Mouse (Mus musculus) liver, postnatal 0 days (tissue): ENCODE results near the gene Alox5. TPM values are rescaled to one million over a fixed set of nuclear protein-coding genes. Genes with fewer than 3 reads are reported as not detected.

Experiments used
- ATAC-seq: fragments of 200-750 bp; cut with Nextera tagmentation; 2 replicates; pipeline ENCODE4 v1.8.0; 2017; ENCODE audit warnings: mild to moderate bottlenecking, moderate library complexity
- DNase-seq: peaks from one replicate; pipeline ENCODE4 v3.0.0-alpha.2; 2016
- H3K27ac ChIP-seq: fragments of 300-500 bp; sonication (generic); 2 replicates; pipeline ENCODE4 v1.5.1; 2014; ENCODE audit warnings: antibody characterized with exemption, moderate library complexity, mild to moderate bottlenecking, low read depth
- H3K27me3 ChIP-seq: fragments of 300-500 bp; sonication (generic); 2 replicates; pipeline ENCODE4 v1.6.1; 2014; ENCODE audit warnings: low read length, control low read depth, mixed read lengths; ENCODE audit not compliant: insufficient read depth
- H3K36me3 ChIP-seq: fragments of 300-500 bp; sonication (generic); replicated peaks from 2 replicates; pipeline ENCODE4 v1.6.1; 2014; ENCODE audit warnings: mild to moderate bottlenecking, control low read depth, low read length, moderate library complexity, mixed read lengths; ENCODE audit not compliant: insufficient read depth
- H3K4me1 ChIP-seq: fragments of 300-500 bp; sonication (generic); 2 replicates; pipeline ENCODE4 v1.6.1; 2014; ENCODE audit warnings: antibody characterized with exemption, mild to moderate bottlenecking, control low read depth; ENCODE audit not compliant: insufficient read depth
- H3K4me2 ChIP-seq: fragments of 300-500 bp; sonication (generic); 2 replicates; pipeline ENCODE4 v1.6.1; 2014; ENCODE audit warnings: low read depth, mild to moderate bottlenecking, low read length, moderate library complexity, mixed read lengths
- H3K4me3 ChIP-seq: fragments of 300-500 bp; sonication (generic); 2 replicates; pipeline ENCODE4 v1.5.1; 2014; ENCODE audit warnings: low read depth, low read length
- H3K9ac ChIP-seq: fragments of 300-500 bp; sonication (generic); replicated peaks from 2 replicates; pipeline ENCODE4 v1.6.1; 2014; ENCODE audit warnings: mild to moderate bottlenecking, moderate library complexity
- H3K9me3 ChIP-seq: fragments of 300-500 bp; sonication (generic); 2 replicates; pipeline ENCODE4 v1.6.1; 2016; ENCODE audit warnings: mild to moderate bottlenecking, control low read depth, low read length, mixed read lengths
- CTCF ChIP-seq: sonication (generic); IDR thresholded peaks from 2 replicates; pipeline ENCODE4 v1.5.1; 2016; ENCODE audit warnings: antibody characterized with exemption, low read depth
- EP300 ChIP-seq: IDR thresholded peaks from 2 replicates; pipeline ENCODE4 v1.6.1; 2016; ENCODE audit warnings: antibody characterized with exemption, low read depth, mild to moderate bottlenecking
- WGBS: fragments of 180-500 bp; shearing (Covaris S2); extraction: QIAGEN DNeasy Blood & Tissue Kit; methylation state at CpG from one replicate; pipeline ENCODE4 v1.1.7; 2014; ENCODE audit not compliant: insufficient replicate concordance; 5-methylcytosine and 5-hydroxymethylcytosine counted together
- polyA plus RNA-seq: library from polyadenylated mRNA; unstranded; fragments of >200 nt; fragmentation: Nextera tagmentation; extraction: Ambion mirVana; gene quantifications from 2 replicates; pipeline ENCODE4 v1.2.1, GENCODE M21; 2015

Alox5 gene
- polyA plus RNA-seq, 1 experiment from 2014 or later: 6.6 TPM

DNA sequence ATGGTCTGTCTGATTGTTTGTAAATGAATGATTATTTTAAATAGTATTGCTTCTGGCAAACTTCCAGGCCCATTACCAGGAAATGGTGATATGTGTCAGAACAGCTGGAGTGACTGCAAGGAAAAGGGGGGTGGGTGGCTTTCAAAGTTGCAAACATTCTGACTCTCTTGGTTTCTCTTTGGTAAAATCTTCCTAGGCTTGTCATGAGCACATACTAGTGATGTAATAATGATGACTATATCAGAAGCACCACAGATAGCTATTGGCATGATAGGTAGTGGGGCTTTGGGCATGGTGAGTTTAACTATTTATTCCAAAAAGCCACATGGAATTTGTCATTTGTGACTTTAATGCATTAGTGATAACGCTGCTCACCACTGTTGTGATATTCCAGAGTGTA is 86.8 kb downstream of the Alox5 start:
- H3K9ac ChIP-seq: no peak overlapping the region
- no peak overlapping the region for H3K4me2 ChIP-seq
- TF ChIP-seq CTCF (no peak), EP300 (no peak)
- peaks cover 31% of the 10 kb centered on the region for H3K4me1 ChIP-seq
- H3K4me3 ChIP-seq: no peak overlapping the region
- no peak overlapping the region for H3K27ac ChIP-seq
- DNase-seq (no peak), ATAC-seq (no peak)
- peaks cover 14% of the 10 kb centered on the region; the same call in 1 of the 2 replicates for H3K36me3 ChIP-seq
- no peaks in the 10 kb centered on the region for H3K9me3 ChIP-seq
- 80% methylated on average over 1 of the region's 1 CpGs for WGBS
- H3K27me3 ChIP-seq: no peaks in the 10 kb centered on the region

DNA sequence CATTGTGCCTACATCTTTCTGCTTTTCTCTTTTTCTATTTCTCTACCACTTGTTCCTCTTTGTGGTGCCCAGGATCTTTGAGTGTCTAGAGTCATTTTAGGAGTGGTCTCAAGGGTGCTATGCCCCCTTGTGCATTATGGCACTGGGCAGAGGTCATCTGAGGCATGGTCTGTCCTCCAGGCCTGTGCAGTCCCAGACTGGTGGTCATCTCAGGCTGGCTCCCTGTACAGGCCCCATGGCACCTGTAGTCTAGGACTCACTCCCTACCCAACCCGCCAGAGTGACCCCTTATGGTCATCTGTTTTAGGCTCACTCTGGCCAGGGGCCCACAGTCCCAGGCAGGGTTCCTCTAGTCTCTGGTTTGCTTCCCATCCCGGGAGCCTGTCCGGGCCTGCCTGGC is 89.5 kb downstream of the Alox5 start:
- Histone ChIP-seq H3K4me1 (peaks cover 35% of the 10 kb centered on the region), H3K9me3 (no peaks in the 10 kb centered on the region), H3K9ac (no peak overlapping the region), H3K27me3 (no peaks in the 10 kb centered on the region), H3K4me2 (no peak overlapping the region), H3K36me3 (peaks cover 5% of the 10 kb centered on the region), H3K27ac (no peak overlapping the region), H3K4me3 (no peak overlapping the region)
- TF ChIP-seq EP300 (no peak), CTCF (no peak)
- ATAC-seq (no peak), DNase-seq (no peak)
- WGBS: 96% methylated on average over 3 of the region's 3 CpGs

DNA sequence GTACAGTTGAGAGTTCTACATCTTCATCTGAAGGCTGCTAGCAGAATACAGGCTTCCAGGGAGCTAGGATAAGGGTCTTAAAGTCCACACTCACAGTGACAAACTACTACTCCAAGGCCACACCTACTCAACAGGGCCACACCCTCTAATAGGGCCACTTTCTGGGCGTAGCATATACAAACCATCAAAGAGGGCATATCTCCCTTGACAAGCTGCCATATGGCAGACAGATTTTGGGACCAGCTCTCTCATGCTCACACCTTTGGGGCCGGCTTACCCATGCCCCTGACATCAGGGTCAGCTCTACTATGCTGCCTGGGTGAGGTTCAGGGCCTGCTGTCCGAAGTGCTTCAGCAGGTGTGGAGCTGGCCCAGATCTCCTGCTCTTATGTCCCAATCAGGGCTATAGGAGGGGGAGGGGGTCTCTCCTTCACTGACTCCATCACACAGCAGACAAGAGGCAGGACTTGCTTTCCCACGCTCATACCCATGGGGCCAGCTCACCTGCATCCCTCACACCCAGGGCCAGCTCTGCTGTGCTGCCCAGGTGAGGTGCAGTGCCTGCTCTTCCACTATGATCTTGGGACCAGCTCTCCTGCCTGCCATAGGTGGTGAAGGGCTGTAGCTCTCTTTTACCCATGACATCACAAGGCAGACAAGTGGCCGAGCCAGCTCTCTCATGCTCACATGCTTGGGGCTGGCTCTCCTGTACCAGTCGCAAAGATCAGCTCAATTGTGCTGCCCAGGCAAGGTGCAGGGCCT is 90.6 kb downstream of the Alox5 start:
- H3K9ac ChIP-seq: no peak overlapping the region
- H3K4me3 ChIP-seq: no peak overlapping the region
- DNase-seq (peak; percentile 55), ATAC-seq (peak; percentile 97)
- 70% methylated on average over 6 of the region's 6 CpGs for WGBS
- peak overlapping the region; percentile 52 for H3K4me2 ChIP-seq
- H3K9me3 ChIP-seq: no peaks in the 10 kb centered on the region
- H3K27ac ChIP-seq: peak overlapping the region; percentile 64
- H3K36me3 ChIP-seq: peaks cover 10% of the 10 kb centered on the region
- H3K4me1 ChIP-seq: peaks cover 35% of the 10 kb centered on the region
- no peaks in the 10 kb centered on the region for H3K27me3 ChIP-seq
- TF ChIP-seq EP300: peak; percentile 80
- TF ChIP-seq CTCF: no peak

DNA sequence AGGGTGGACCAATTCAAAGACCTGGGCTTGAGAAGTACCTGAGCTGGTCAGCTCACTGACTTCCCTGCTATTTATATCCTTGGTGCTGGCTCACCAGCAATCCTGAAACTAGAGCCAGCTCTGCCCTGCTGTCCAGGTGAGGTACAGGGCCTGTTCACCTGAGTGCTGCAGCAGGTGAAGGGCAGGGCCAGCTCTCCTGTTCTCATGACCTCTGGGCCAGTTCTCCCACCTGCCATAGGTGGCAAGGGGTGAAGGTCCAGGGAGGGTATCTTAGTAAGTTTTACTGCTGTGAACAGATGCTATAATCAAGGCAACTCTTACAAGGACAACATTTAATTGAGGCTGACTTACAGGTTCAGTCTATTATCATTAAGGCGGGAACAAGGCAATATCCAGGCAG is 91.2 kb downstream of the Alox5 start:
- H3K27ac ChIP-seq: peak overlapping the region; percentile 64
- H3K36me3 ChIP-seq: peaks cover 12% of the 10 kb centered on the region
- H3K4me2 ChIP-seq: peak overlapping the region; percentile 52
- H3K9me3 ChIP-seq: no peaks in the 10 kb centered on the region
- H3K9ac ChIP-seq: 0 out of 2 replicates have a peak overlapping the region, but pooled peaks have one; percentile 17
- H3K27me3 ChIP-seq: no peaks in the 10 kb centered on the region
- TF ChIP-seq CTCF (no peak), EP300 (no peak)
- WGBS: 67% methylated on average over 1 of the region's 1 CpGs
- no peak overlapping the region for H3K4me3 ChIP-seq
- H3K4me1 ChIP-seq: peaks cover 34% of the 10 kb centered on the region
- no peak for ATAC-seq
- no peak for DNase-seq

DNA sequence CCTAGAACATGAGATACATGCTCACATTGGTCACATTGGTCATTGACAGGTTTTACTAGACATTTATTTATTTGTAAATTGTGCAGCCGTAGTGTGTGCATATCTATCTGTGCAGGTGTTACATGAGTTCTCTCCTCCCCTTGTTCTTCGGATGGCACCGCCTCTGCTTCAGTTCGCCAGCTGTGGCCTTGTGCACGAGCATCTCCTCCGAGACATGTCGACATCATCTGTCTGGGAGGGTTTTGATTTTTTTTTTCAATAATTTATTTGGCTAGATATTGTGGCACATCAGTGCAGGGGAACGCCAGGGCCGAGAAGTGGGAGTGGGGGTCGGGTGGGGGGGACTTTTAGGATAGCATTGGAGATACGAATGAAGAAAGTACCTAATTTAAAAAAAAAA is 93.0 kb downstream of the Alox5 start:
- 72% methylated on average over 11 of the region's 11 CpGs for WGBS
- TF ChIP-seq EP300: no peak
- TF ChIP-seq CTCF: no peak
- peaks cover 24% of the 10 kb centered on the region for H3K4me1 ChIP-seq
- no peak overlapping the region for H3K9ac ChIP-seq
- H3K36me3 ChIP-seq: peaks cover 15% of the 10 kb centered on the region
- no peaks in the 10 kb centered on the region for H3K27me3 ChIP-seq
- no peaks in the 10 kb centered on the region for H3K9me3 ChIP-seq
- H3K27ac ChIP-seq: no peak overlapping the region
- no peak overlapping the region for H3K4me3 ChIP-seq
- H3K4me2 ChIP-seq: no peak overlapping the region
- DNase-seq (no peak), ATAC-seq (no peak)

DNA sequence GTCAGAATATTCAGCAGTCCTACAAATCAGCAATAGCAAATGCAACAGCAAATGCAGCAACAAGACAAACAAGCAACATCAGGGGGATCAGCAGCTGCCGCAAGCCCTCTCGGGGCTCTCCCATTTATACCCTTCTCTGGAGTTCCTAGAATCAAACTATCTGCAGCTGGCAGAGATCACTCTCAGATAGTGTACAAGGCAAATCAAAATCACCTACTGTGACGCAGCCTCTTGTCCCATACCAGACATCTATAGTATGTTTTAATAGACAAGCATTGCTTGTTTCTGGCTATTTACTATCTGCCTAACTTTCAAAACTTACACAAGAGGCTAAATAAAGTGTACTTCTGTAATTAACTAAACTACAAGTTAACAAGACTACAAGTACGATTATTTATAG is 99.0 kb downstream of the Alox5 start:
- H3K9me3 ChIP-seq: no peaks in the 10 kb centered on the region
- TF ChIP-seq EP300: no peak
- WGBS: 83% methylated on average over 4 of the region's 4 CpGs
- H3K4me2 ChIP-seq: no peak overlapping the region
- no peak overlapping the region for H3K4me3 ChIP-seq
- no peak for ATAC-seq
- peaks cover 16% of the 10 kb centered on the region for H3K36me3 ChIP-seq
- DNase-seq: no peak
- H3K27ac ChIP-seq: no peak overlapping the region
- 0 out of 2 replicates have a peak, but pooled peaks cover 3% of the 10 kb centered on the region for H3K4me1 ChIP-seq
- no peaks in the 10 kb centered on the region for H3K27me3 ChIP-seq
- H3K9ac ChIP-seq: no peak overlapping the region
